Mouse (Mus musculus): ENCODE measurements around the gene Tnfsf14. TPM values are rescaled to one million over a fixed set of nuclear protein-coding genes. Genes with fewer than 3 reads are reported as not detected.
A peak's percentile ranks its signal among the peaks of the same experiment; 100 is the strongest.

Gene Tnfsf14
- polyA plus RNA-seq, 1 experiment from 2014 or later: 1.3 TPM

- H3K27ac ChIP-seq (replicated peaks): 0 out of 2 replicates have a peak overlapping the region, but pooled peaks have one; percentile 24
These were observed 8.1 kb upstream of the Tnfsf14 start for GRCm38 (mm10) chr17:57201841-57202724.

GRCm38 (mm10) chr17:57198252-57198651, 4.3 kb upstream of the Tnfsf14 start:
- Histone ChIP-seq H3K4me2 (no peak overlapping the region; the same call in 1 of the 2 replicates), H3K9me3 (replicated peaks) (no peaks in the 10 kb centered on the region), H3K36me3 (replicated peaks) (no peaks in the 10 kb centered on the region), H3K4me1 (replicated peaks) (peaks cover 30% of the 10 kb centered on the region), H3K27me3 (no peaks in the 10 kb centered on the region), H3K27ac (replicated peaks) (no peak overlapping the region), H3K9ac (no peak overlapping the region), H3K4me3 (replicated peaks) (no peak overlapping the region)
- WGBS (ENCODE audit: insufficient replicate concordance): 25% methylated on average over 3 of the region's 3 CpGs
- no peak for ATAC-seq (ENCODE audit: insufficient read depth)

More at GRCm38 (mm10) chr17:57201841-57202724, 8.1 kb upstream of the Tnfsf14 start:
- H3K27me3 ChIP-seq: no peaks in the 10 kb centered on the region
- no peak overlapping the region for H3K9ac ChIP-seq
- H3K4me2 ChIP-seq: no peak overlapping the region
- no peak overlapping the region for H3K4me3 ChIP-seq (replicated peaks)
- H3K9me3 ChIP-seq (replicated peaks): no peaks in the 10 kb centered on the region
- peaks cover 19% of the 10 kb centered on the region for H3K36me3 ChIP-seq (replicated peaks)
- peaks cover 31% of the 10 kb centered on the region for H3K4me1 ChIP-seq (replicated peaks)
- ATAC-seq (ENCODE audit: insufficient read depth): peak; percentile 53
- 47% methylated on average over 10 of the region's 10 CpGs for WGBS (ENCODE audit: insufficient replicate concordance)

- ATAC-seq (ENCODE audit: insufficient read depth): 0 out of 2 replicates have a peak, but pooled peaks have one; percentile 16
- Histone ChIP-seq H3K36me3 (replicated peaks) (no peaks in the 10 kb centered on the region), H3K27me3 (no peaks in the 10 kb centered on the region), H3K9me3 (replicated peaks) (no peaks in the 10 kb centered on the region), H3K4me1 (replicated peaks) (peaks cover 21% of the 10 kb centered on the region), H3K4me2 (no peak overlapping the region), H3K27ac (replicated peaks) (no peak overlapping the region), H3K4me3 (replicated peaks) (no peak overlapping the region), H3K9ac (no peak overlapping the region)
- WGBS (ENCODE audit: insufficient replicate concordance): 52% methylated on average over 8 of the region's 8 CpGs
These were observed 1.5 kb upstream of the Tnfsf14 start for GRCm38 (mm10) chr17:57195326-57196010.

GRCm38 (mm10) chr17:57194771-57195170, 794 bp upstream of the Tnfsf14 start:
- Histone ChIP-seq H3K4me2 (no peak overlapping the region), H3K36me3 (replicated peaks) (no peaks in the 10 kb centered on the region), H3K4me3 (replicated peaks) (no peak overlapping the region), H3K27me3 (no peaks in the 10 kb centered on the region), H3K9ac (no peak overlapping the region), H3K4me1 (replicated peaks) (peaks cover 21% of the 10 kb centered on the region), H3K27ac (replicated peaks) (no peak overlapping the region), H3K9me3 (replicated peaks) (no peaks in the 10 kb centered on the region)
- ATAC-seq (ENCODE audit: insufficient read depth): no peak
- 45% methylated on average over 3 of the region's 3 CpGs for WGBS (ENCODE audit: insufficient replicate concordance)

- Histone ChIP-seq H3K27me3 (no peaks in the 10 kb centered on the region), H3K36me3 (replicated peaks) (no peaks in the 10 kb centered on the region), H3K4me3 (replicated peaks) (no peak overlapping the region), H3K27ac (replicated peaks) (no peak overlapping the region), H3K4me2 (0 out of 2 replicates have a peak overlapping the region, but pooled peaks have one; percentile 6), H3K9me3 (replicated peaks) (no peaks in the 10 kb centered on the region), H3K4me1 (replicated peaks) (peaks cover 16% of the 10 kb centered on the region; the same call in 1 of the 2 replicates), H3K9ac (no peak overlapping the region)
- WGBS (ENCODE audit: insufficient replicate concordance): 21% methylated on average over 12 of the region's 12 CpGs
- ATAC-seq (ENCODE audit: insufficient read depth): peak; percentile 25; the same call in 1 of the 2 replicates
These were observed 5.3 kb downstream of the Tnfsf14 start for GRCm38 (mm10) chr17:57188510-57189192.

GRCm38 (mm10) chr17:57185641-57186040, 8.3 kb downstream of the Tnfsf14 start:
- H3K4me1 ChIP-seq (replicated peaks): peaks cover 13% of the 10 kb centered on the region; the same call in 1 of the 2 replicates

GRCm38 (mm10) chr17:57182871-57183270, 11.1 kb downstream of the Tnfsf14 start:
- no peaks in the 10 kb centered on the region for H3K9me3 ChIP-seq (replicated peaks)
- ATAC-seq (ENCODE audit: insufficient read depth): no peak
- no peak overlapping the region for H3K4me3 ChIP-seq (replicated peaks)
- no peaks in the 10 kb centered on the region for H3K36me3 ChIP-seq (replicated peaks)
- H3K27ac ChIP-seq (replicated peaks): no peak overlapping the region
- H3K4me1 ChIP-seq (replicated peaks): no peaks in the 10 kb centered on the region
- no peaks in the 10 kb centered on the region for H3K27me3 ChIP-seq
- WGBS (ENCODE audit: insufficient replicate concordance): 29% methylated on average over 3 of the region's 3 CpGs
- H3K4me2 ChIP-seq: no peak overlapping the region
- no peak overlapping the region for H3K9ac ChIP-seq

More at GRCm38 (mm10) chr17:57185641-57186040, 8.3 kb downstream of the Tnfsf14 start:
- Histone ChIP-seq H3K4me2 (no peak overlapping the region), H3K27ac (replicated peaks) (no peak overlapping the region), H3K36me3 (replicated peaks) (no peaks in the 10 kb centered on the region), H3K9ac (no peak overlapping the region), H3K9me3 (replicated peaks) (no peaks in the 10 kb centered on the region), H3K27me3 (no peaks in the 10 kb centered on the region), H3K4me3 (replicated peaks) (no peak overlapping the region)
- 20% methylated on average over 2 of the region's 2 CpGs for WGBS (ENCODE audit: insufficient replicate concordance)
- ATAC-seq (ENCODE audit: insufficient read depth): no peak

GRCm38 (mm10) chr17:57180363-57180762, 13.6 kb downstream of the Tnfsf14 start:
- H3K27me3 ChIP-seq: no peaks in the 10 kb centered on the region
- no peak for ATAC-seq (ENCODE audit: insufficient read depth)
- H3K4me1 ChIP-seq (replicated peaks): no peaks in the 10 kb centered on the region
- no peak overlapping the region for H3K27ac ChIP-seq (replicated peaks)
- H3K4me2 ChIP-seq: no peak overlapping the region
- no peak overlapping the region for H3K4me3 ChIP-seq (replicated peaks)
- H3K9me3 ChIP-seq (replicated peaks): no peaks in the 10 kb centered on the region
- 28% methylated on average over 8 of the region's 8 CpGs for WGBS (ENCODE audit: insufficient replicate concordance)
- H3K9ac ChIP-seq: no peak overlapping the region
- H3K36me3 ChIP-seq (replicated peaks): no peaks in the 10 kb centered on the region

GRCm38 (mm10) chr17:57173351-57173750, 20.6 kb downstream of the Tnfsf14 start:
- Histone ChIP-seq H3K27ac (replicated peaks) (no peak overlapping the region), H3K4me3 (replicated peaks) (no peak overlapping the region), H3K9ac (no peak overlapping the region), H3K4me1 (replicated peaks) (peaks cover 10% of the 10 kb centered on the region; the same call in 1 of the 2 replicates), H3K4me2 (no peak overlapping the region), H3K36me3 (replicated peaks) (no peaks in the 10 kb centered on the region), H3K27me3 (no peaks in the 10 kb centered on the region), H3K9me3 (replicated peaks) (no peaks in the 10 kb centered on the region)
- 31% methylated on average over 4 of the region's 4 CpGs for WGBS (ENCODE audit: insufficient replicate concordance)
- ATAC-seq (ENCODE audit: insufficient read depth): no peak

GRCm38 (mm10) chr17:57172378-57172777, 21.6 kb downstream of the Tnfsf14 start:
- 66% methylated on average over 5 of the region's 5 CpGs for WGBS (ENCODE audit: insufficient replicate concordance)
- no peak for ATAC-seq (ENCODE audit: insufficient read depth)
- Histone ChIP-seq H3K4me1 (replicated peaks) (peaks cover 10% of the 10 kb centered on the region; the same call in 1 of the 2 replicates), H3K4me2 (no peak overlapping the region), H3K27ac (replicated peaks) (no peak overlapping the region), H3K9me3 (replicated peaks) (no peaks in the 10 kb centered on the region), H3K9ac (no peak overlapping the region), H3K27me3 (no peaks in the 10 kb centered on the region), H3K4me3 (replicated peaks) (no peak overlapping the region), H3K36me3 (replicated peaks) (no peaks in the 10 kb centered on the region)
